Mouse (Mus musculus) CD4-positive helper T cell, adult 2 months (primary cell): ENCODE results near the gene Krtap10-4.
A peak's percentile ranks its signal among the peaks of the same experiment; 100 is the strongest.
"Not testable (repeated sequence)": the region's sequence is repeated elsewhere in the genome, so short reads cannot be mapped to it uniquely, and the experiment has no call there.

Source experiments
- DNase-seq: peaks from one replicate; pipeline ENCODE4 v3.0.0-alpha.2; 2012; ENCODE audit warnings: low read depth, missing footprints, low spot score

Krtap10-4 gene

DNA sequence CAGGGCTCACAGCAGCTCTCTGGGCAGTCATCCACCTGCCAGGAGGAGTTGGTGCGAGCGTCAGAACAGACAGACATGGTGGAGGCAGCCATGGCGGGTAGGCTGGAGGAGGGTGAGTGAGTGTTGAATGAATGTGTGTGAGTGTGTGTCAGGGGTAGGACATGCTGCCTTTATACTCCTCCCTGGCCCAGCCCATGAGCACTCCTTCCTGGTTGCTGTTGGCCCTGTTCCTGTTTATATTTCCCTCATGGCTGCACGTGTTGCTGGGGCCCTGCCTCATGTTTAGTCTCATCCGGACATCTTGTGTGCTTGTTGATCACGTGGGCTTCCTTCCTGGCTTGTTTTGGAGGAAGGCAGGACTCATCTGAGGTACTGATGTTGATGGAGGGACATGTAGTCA is at the start of gene Krtap10-4:
Krtap10-4 (minus strand) TSS at position 145 of the 400 bp plus-strand sequence.
- no peak for DNase-seq

GRCm38 (mm10) chr10:77869651-77870050 is 42.8 kb upstream of the Krtap10-4 start:
- DNase-seq = no peak

- DNase-seq = no peak
Measured at GRCm38 (mm10) chr10:77867546-77867945, 40.7 kb upstream of the Krtap10-4 start.

DNA sequence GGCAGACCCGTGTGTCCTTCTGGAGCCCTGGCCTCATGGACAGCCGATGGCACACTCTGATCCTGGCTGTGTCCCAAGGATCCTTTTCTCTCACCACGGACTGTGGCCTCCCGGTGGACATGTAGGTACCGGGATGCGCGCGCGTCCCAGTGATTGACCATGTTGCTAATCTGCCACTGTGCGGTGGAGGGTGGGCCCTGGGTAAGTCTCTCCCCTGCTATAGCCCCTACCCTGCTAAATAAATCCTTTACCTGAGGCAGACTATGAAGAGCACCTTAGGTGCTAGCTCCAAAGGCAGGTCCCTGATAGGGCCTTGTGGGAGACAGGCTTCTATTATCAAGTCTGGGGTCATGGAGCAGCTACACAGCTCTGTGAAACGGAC is 37.9 kb upstream of the Krtap10-4 start:
- no peak for DNase-seq

GRCm38 (mm10) chr10:77864067-77864761 is 37.3 kb upstream of the Krtap10-4 start:
- peak; percentile 69 for DNase-seq

DNA sequence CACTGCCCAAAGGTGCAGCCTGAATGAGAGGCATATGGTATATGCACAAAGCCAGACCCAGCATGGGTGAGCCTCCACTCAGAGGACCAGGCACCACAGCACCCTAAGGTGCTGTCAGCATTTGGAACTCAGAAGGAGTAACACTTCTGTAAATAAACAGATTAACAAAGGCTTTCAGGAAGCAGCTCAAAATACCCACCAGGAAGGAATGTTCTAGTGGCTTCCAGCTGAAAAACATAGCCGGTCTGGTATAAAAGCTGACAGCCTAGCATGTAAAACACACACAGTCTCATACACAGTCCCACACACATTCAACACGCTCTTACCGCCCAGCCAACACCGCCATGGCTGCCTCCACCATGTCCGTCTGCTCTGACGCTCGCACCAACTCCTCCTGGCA is 34.8 kb upstream of the Krtap10-4 start, which contains the start of gene Gm3285:
Gm3285 (plus strand) TSS at position 301 of the 400 bp plus-strand sequence.
- DNase-seq = no peak

DNA sequence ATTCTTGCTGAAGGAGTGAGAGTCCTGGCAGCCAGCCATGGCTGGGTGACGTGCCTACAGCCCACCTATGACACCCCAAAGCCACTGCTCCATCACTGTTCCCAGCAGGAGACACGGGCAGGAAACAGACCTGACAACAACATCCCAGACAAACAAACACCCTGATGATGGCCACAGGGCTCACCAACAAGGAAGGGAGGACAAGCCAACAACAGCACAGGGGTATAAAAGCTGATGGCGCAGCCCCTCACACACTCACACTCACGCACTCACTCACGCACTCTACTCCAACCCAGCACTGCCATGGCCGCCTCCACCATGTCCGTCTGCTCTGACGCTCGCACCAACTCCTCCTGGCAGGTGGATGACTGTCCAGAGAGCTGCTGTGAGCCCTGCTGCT is 25.7 kb upstream of the Krtap10-4 start, which contains the start of gene Gm10318:
Gm10318 (plus strand) TSS at position 301 of the 400 bp plus-strand sequence.
- no peak for DNase-seq

DNA sequence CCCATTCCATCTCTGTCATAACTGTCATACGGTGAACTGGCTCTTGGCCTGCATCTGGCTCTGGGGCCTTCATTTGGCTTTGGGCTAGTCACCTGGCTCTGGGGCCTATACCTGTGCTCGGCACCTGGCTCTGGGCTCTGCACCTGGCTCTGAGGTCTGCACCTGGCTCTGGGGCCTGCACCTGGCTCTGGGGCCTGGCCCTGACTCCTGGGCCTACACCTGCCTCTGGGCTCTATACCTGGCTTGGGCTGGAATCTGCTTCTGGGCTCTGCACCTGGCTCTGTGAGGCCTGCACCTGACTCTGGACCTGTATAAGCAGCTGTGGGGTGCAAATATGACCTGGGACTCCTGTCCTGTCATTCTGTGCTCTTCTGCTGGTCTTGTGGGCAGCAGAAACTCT is 20.6 kb upstream of the Krtap10-4 start:
- DNase-seq = no peak

GRCm38 (mm10) chr10:77846961-77847360 is 20.1 kb upstream of the Krtap10-4 start:
- no peak for DNase-seq

GRCm38 (mm10) chr10:77846503-77846902 is 19.6 kb upstream of the Krtap10-4 start, which contains the start of gene Gm36176:
TSS of gene Gm36176 (plus strand) at chr10:77846803.
- DNase-seq = no peak

GRCm38 (mm10) chr10:77839006-77839405 is 12.1 kb upstream of the Krtap10-4 start:
- no peak for DNase-seq

DNA sequence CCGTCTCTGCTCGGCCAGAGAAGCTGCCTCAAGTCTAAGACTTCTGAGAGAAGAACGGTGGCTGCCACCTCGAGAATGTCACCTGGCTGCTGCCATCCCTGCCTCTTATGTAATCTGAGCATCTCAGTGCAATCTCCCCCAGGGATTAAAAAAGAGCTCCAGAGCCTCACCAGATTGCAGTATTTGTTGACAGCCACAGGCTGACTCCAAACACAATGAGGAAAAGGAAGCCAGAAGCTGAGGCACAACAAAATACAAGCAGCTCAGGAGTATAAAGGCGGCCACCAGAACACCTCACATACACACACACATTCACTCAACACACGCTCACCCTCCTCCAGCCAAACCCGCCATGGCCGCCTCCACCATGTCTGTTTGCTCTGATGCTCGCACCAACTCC is 8.8 kb upstream of the Krtap10-4 start, which contains the start of gene Krtap10-10:
Krtap10-10 (plus strand) TSS at position 301 of the 400 bp plus-strand sequence.
- no peak for DNase-seq

DNA sequence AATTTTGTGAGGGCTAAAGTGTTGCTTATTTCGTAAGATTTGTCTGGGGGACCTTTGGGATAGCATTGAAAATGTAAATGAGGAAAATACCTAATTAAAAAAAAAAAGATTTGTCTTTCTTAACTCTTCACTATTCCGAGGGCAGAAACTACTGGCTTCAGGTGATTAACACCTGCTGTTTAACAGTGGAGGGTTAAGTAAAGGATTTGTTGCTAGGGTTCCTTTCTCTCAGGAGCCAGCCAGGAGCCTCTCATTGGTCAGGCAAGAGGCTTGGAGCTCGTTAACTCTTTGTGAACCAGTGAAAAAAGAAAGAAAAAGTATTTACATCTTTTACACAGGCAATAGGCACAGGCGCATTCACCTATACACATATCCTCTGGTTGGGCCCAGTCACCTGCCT is 7.7 kb downstream of the Krtap10-4 start:
- DNase-seq = no peak

- DNase-seq = no peak
Measured at GRCm38 (mm10) chr10:77818523-77818922, 8.4 kb downstream of the Krtap10-4 start.

- peak; percentile 24 for DNase-seq
Measured at GRCm38 (mm10) chr10:77815514-77815913, 11.4 kb downstream of the Krtap10-4 start.

- DNase-seq = no peak
Measured at GRCm38 (mm10) chr10:77814382-77814781, 12.5 kb downstream of the Krtap10-4 start, which contains the start of gene Gm2696. TSS of gene Gm2696 (plus strand) at chr10:77814682.

DNA sequence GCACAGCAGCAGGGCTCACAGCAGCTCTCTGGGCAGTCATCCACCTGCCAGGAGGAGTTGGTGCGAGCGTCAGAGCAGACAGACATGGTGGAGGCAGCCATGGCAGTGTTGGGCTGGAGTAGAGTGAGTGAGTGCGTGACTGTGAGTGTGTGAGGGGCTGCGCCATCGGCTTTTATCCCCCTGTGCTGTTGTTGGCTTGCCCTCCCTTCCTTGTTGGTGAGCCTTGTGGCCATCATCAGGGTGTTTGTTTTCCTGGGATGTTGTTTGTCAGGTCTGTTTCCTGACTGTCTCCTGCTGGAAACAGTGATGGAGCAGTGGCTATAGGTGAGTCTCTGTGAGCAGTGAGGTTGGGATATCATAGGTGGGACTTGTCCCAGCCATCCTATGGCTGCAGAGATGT is 15.2 kb downstream of the Krtap10-4 start, which contains the start of gene Gm9507:
Gm9507 (minus strand) TSS at position 101 of the 400 bp plus-strand sequence.
- no peak for DNase-seq

GRCm38 (mm10) chr10:77804095-77804494 is 22.8 kb downstream of the Krtap10-4 start:
- DNase-seq = no peak

DNA sequence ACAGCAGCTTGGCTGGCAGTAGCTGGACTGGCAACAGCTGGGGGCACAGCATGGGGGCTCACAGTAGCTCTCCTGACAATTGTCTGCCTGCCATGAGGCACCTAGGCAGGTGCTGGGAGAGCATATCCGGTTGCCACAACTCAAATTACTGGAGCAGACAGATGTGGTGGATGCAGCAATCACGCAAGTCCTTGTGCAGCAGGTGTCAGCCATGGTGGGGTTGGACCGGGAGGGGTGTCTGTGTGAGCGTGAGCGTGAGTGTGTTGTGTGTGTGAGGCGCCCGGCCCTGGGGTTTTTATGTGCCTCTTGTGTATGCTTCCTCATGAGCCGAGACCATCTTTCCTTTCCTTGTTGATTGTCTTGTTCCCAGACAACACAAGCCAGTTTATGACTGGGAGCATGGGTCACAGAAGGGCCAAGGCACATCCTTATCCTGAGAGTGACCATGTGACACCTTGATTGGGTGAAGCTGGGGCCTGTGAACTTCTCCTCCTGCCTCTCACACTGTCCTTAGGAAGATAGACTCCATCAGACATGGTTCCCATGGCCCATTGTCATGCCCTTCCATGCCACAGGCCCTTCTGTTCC is 27.9 kb downstream of the Krtap10-4 start, which contains the start of gene Gm19668:
Gm19668 (minus strand) TSS at position 213 of the 588 bp plus-strand sequence.
- DNase-seq = no peak

DNA sequence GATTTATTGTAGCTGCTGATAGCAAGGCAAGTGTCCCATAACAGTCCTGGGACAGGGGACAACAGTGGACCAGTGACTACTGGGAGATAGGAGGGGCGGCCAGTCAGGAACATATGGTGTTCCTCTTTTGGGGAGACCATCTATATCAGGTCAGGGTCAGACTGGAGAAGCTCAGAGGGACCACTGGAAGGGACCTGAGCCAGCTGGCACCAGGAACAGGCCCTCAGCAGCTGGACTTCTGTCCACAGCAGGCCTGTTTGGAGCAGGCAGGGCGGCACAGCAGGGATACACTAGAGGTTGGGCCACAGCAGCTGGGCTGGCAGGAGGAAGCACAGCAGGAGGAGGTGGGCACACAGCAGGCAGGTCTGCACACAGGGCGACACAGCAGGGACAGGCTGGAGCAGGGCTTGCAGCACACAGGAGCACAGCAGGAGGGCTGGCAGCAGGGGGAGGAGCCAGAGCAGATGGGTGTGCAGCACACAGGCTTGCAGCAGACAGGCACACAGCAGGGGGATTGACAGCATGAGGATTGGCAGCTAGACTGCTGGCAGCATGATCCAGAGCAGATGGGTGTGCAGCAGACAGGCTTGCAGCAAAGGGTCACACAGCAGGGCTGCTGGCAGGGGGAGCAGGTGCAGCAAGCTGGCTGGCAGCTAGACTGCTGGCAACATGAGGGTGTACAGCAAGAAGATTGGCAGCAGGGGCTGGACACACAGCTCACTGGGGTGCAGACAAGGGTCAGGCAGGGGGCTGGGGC is 28.6 kb downstream of the Krtap10-4 start:
- not testable (repeated sequence) for DNase-seq

DNA sequence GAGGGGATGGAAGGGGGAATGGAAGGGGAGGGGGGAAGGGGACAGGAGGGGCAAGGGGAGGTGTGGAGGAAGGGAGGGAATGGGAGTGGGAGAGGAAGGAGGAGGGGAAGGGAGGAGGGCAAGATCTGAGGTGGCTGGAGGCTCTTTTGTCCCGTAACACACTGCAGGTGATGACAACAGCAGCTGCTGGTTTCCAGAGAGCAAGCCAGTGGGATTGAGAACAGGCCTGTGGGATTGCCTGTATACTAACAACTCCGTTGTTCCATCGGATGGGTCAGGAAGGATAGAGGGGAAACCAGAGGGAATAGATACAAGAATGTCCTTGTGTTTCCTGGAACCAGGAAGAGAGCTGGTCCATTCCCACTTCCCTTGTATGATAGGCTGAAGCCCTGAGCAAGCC is 29.2 kb downstream of the Krtap10-4 start:
- DNase-seq = no peak

GRCm38 (mm10) chr10:77794976-77795375 is 31.9 kb downstream of the Krtap10-4 start, which contains the start of gene Gm9639:
TSS of gene Gm9639 (minus strand) at chr10:77795076.
- DNase-seq = no peak
